Mouse (Mus musculus): ENCODE measurements around the gene Havcr1.
"Not testable (repeated sequence)": the region's sequence is repeated elsewhere in the genome, so short reads cannot be mapped to it uniquely, and the experiment has no call there.

The Havcr1 gene

GRCm38 (mm10) chr11:46735076-46735475, at the start of gene Havcr1:
Gene Havcr1 (plus strand): TSS chr11:46735080.
- not testable (repeated sequence) for DNase-seq (ENCODE audit: low read depth, low spot score)

GRCm38 (mm10) chr11:46690136-46690535, 44.7 kb upstream of the Havcr1 start:
- no peak for DNase-seq (ENCODE audit: low read depth, low spot score)

GRCm38 (mm10) chr11:46695849-46696248, 39.0 kb upstream of the Havcr1 start:
- DNase-seq (ENCODE audit: low read depth, low spot score) = not testable (repeated sequence)

GRCm38 (mm10) chr11:46697433-46698277, 37.2 kb upstream of the Havcr1 start:
- no peak for DNase-seq (ENCODE audit: low read depth, low spot score)

GRCm38 (mm10) chr11:46698278-46698655, 36.6 kb upstream of the Havcr1 start:
- DNase-seq (ENCODE audit: low read depth, low spot score) = no peak

- DNase-seq (ENCODE audit: low read depth, low spot score) = no peak
Measured at GRCm38 (mm10) chr11:46698830-46699229, 36.0 kb upstream of the Havcr1 start.

GRCm38 (mm10) chr11:46706664-46707356, 28.1 kb upstream of the Havcr1 start, which contains the start of gene Timd2:
Gene Timd2 (minus strand): TSS chr11:46707061.
- DNase-seq (ENCODE audit: low read depth, low spot score) = no peak

GRCm38 (mm10) chr11:46731541-46732070, 3.3 kb upstream of the Havcr1 start:
- DNase-seq (ENCODE audit: low read depth, low spot score) = no peak

- no peak for DNase-seq (ENCODE audit: low read depth, low spot score)
Measured at GRCm38 (mm10) chr11:46733242-46733789, 1.6 kb upstream of the Havcr1 start.

- DNase-seq (ENCODE audit: low read depth, low spot score) = no peak
Measured at GRCm38 (mm10) chr11:46734617-46735016, 263 bp upstream of the Havcr1 start.

- DNase-seq (ENCODE audit: low read depth, low spot score) = no peak
Measured at GRCm38 (mm10) chr11:46739501-46739900, 4.6 kb downstream of the Havcr1 start.

- no peak for DNase-seq (ENCODE audit: low read depth, low spot score)
Measured at GRCm38 (mm10) chr11:46740886-46741285, 6.0 kb downstream of the Havcr1 start.

GRCm38 (mm10) chr11:46741716-46742115, 6.8 kb downstream of the Havcr1 start:
- no peak for DNase-seq (ENCODE audit: low read depth, low spot score)

- DNase-seq (ENCODE audit: low read depth, low spot score) = no peak
Measured at GRCm38 (mm10) chr11:46747996-46748395, 13.1 kb downstream of the Havcr1 start.

GRCm38 (mm10) chr11:46753662-46754061, 18.8 kb downstream of the Havcr1 start:
- DNase-seq (ENCODE audit: low read depth, low spot score) = no peak

- no peak for DNase-seq (ENCODE audit: low read depth, low spot score)
Measured at GRCm38 (mm10) chr11:46754669-46755068, 19.8 kb downstream of the Havcr1 start.

GRCm38 (mm10) chr11:46755714-46756113, 20.8 kb downstream of the Havcr1 start:
- DNase-seq (ENCODE audit: low read depth, low spot score) = not testable (repeated sequence)

GRCm38 (mm10) chr11:46776879-46777278, 42.0 kb downstream of the Havcr1 start:
- no peak for DNase-seq (ENCODE audit: low read depth, low spot score)

- DNase-seq (ENCODE audit: low read depth, low spot score) = no peak
Measured at GRCm38 (mm10) chr11:46779811-46780210, 44.9 kb downstream of the Havcr1 start.

GRCm38 (mm10) chr11:46804440-46804839, 69.6 kb downstream of the Havcr1 start:
- peak; percentile 11 for DNase-seq (ENCODE audit: low read depth, low spot score)

GRCm38 (mm10) chr11:46810511-46810910, 75.6 kb downstream of the Havcr1 start, which contains the start of gene Timd4:
Gene Timd4 (plus strand): TSS chr11:46810800.
- peak; percentile 6 for DNase-seq (ENCODE audit: low read depth, low spot score)

GRCm38 (mm10) chr11:46817692-46818091, 82.8 kb downstream of the Havcr1 start:
- no peak for DNase-seq (ENCODE audit: low read depth, low spot score)

Data from skeletal muscle tissue, adult 2 months (tissue).